Mouse (Mus musculus): ENCODE measurements around the gene Hamp. TPM values are rescaled to one million over a fixed set of nuclear protein-coding genes. Genes with fewer than 3 reads are reported as not detected.
"Not testable (repeated sequence)": the region's sequence is repeated elsewhere in the genome, so short reads cannot be mapped to it uniquely, and the experiment has no call there.

Gene Hamp
- total RNA-seq, 2 experiments from 2014 or later = not detected

DNA sequence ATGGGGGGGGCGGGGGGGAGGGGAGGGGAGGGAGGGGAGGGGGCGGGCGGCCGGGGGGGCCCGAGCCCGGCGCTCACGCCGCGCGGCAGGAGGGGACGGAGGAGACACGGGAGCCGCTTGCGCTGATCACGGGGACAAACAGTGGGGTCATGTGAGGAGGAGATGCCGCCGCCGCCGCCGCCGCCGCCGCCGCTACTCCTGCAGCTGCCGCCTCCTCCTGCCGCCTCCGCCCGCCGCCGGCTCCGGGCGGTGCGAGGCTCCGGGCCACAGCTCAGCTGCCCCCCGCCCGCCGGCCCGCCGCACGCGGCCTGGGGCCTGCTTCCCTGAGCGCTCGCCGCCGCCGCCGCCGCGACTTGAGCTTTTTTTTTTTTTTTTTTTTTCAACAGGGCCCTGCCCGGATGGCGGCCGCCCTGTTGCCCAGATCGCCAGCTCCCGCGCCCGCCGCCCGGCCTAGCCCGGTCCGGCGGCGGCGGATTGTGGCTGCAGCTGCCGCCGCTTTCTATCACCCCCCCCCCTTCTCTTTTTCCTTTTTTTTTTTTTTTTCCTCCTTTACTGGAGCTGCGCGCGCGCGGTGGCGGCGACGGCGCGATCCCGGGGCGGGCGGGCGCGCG is 13.0 kb upstream of the Hamp start, which contains the start of gene Usf2:
TSS of gene Usf2 (minus strand) at position 48 of the 611 bp plus-strand sequence.
- ATAC-seq (replicated peaks; ENCODE audit: poor library complexity) = peak; percentile 45

DNA sequence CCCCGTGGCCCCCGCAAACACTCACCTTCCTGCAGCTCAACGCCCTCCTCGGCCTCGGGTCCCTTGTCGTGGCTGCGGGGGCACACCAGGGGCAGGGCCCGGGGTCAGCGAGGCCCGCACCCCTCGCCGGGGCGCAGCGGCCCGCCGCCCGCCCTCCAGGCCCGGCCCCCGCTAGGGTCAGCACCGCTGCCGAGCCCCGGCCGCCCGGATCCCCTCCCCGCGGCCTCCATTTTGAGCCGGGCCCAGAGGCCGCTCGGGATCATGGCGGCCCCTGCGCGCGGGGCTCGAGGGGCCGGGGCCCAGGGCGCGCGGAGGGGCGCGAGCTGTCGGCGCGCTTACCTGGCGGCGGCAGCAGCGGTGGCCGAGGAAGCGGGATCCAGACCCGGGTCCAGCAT is 12.5 kb upstream of the Hamp start:
- ATAC-seq (replicated peaks; ENCODE audit: poor library complexity) = no peak

DNA sequence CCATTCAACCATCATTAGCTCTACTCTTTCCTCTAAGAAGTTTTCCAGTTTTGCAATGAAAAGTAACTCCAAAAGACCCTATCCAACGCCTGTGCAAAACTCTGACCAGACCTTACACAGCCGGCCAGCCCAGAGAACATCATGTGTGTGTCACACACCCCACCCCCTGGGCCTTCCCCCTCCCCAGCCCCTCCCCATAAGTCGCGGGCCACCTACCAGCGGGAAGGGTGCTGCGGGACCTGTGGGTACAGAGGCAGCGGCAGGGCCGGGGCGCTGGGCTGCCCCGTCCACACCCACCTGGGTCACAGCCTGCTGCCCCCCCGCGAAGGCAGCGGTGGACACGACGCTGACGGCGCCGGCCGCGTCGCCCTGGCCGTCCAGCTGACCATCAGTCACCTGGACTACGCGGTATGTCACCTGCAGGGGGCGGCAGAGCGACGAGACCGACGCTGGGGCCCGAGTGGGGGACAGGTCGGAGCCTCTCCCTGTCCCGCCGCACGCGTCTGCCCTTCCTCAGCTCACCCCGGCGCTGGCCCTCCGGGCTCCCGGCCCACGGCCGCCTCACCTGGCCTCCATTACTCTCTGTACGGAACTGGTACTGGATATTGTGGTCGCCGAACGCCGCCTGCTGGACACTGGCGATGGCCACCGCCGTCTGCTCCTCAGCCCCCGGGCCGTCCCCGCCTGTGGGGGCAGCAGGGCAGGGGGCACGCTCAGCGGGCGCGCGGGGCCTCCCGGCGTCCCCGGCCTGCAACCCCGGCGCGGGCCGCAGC is 11.9 kb upstream of the Hamp start:
- peak; percentile 69 for ATAC-seq (replicated peaks; ENCODE audit: poor library complexity)

DNA sequence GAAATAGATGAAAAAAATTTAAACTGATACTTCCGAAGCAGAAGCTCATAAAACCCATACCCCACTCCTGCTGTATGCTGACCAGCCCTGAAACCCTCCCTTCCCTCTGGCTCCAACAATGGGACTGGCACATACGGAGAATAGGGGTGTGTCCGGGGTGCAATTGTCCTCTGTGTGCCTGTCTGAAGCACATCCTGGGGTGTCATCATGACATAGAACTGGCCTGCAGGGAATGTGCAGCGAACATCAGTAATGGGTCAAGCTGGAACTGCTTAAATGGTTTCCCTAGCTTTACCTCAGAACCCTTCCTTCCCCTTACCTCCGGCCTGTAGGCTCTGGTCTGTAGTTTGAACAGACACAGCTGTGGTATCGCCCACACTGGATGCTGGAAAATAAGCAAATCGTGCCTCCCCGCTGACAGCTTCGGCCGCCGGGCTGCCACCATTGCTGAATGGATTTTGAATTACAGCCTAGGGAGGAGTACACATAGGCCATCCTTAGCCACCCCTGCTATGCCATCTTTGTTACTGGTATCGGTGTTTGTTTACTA is 11.2 kb upstream of the Hamp start:
- no peak for ATAC-seq (replicated peaks; ENCODE audit: poor library complexity)

DNA sequence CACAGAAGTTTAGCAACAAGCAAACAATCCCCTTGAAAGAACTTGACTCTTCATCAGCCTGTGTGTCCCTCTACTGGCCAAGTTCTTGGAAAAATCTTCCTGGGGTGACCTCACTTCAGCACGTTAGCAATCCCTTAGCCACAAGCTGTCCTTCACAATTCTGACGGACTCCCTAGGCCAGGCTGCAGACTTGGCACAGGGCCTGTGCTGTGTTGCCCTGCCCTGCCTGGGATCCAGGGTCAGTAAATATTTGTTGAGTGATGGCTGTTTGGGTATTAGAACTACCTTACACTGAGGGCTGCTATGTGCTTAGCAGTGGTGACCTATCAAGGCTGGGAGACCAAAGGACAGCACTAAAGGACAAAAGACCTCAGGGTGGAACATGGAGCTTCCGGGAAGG is 10.2 kb upstream of the Hamp start:
- no peak for ATAC-seq (replicated peaks; ENCODE audit: poor library complexity)

DNA sequence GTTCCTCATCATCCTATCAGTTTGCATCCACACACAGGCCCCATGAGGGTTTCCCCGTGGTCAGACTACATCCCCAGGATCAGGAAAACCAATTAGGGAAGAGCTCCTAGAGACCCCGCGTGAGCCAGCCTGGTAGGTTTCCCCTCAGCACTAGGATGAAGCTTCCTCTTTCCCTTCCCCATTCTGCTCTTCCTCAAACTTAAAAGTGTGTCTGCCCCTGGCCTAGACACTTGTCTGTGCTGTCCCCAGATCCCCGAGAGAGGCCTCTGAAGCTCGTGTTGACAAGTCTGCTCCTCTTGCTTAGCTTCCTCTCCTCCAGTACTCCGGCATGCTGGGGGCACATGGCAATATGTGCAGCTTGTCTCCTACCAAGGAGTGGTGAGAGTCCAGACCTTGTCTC is 9.6 kb upstream of the Hamp start:
- peak; percentile 47 for ATAC-seq (replicated peaks; ENCODE audit: poor library complexity)

DNA sequence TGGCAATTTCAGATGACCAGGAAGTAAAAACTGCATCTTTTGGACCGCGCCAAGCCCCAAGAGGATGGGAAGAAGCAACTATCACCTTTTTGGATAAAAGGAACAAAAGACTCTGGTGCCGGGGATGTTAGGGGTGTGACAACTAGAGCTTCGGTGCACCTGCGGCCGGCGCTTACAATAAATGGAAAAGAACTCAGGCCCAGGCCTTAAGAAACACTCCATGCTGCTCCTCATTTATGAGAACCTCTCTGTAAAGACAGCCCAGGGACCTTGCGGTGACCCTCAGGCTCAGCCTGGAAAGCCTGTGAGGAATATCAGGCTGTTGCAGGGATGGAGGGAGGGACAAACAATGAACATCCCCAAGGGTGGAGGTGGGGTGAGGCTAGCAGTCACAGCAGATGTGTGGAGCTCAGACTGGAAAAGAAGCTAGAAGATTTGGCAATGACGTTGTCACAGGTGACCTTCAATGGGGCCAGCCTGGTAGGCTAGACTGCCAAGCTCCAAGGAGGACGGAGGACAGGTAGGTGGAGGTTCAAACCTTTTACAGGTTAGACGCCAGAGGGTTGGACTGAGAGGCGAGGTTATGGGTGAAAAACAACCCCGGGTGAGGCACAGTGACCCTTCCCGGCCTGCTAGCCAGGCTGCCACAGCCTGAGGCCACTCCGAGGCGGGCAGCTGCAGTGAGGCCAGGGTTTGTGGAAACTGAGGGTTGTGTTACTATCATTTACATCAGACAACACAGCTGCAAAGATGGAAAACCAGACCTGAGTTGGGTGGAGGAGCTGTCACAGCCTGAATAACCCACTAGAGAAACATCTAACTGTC is 8.8 kb upstream of the Hamp start:
- no peak for ATAC-seq (replicated peaks; ENCODE audit: poor library complexity)

DNA sequence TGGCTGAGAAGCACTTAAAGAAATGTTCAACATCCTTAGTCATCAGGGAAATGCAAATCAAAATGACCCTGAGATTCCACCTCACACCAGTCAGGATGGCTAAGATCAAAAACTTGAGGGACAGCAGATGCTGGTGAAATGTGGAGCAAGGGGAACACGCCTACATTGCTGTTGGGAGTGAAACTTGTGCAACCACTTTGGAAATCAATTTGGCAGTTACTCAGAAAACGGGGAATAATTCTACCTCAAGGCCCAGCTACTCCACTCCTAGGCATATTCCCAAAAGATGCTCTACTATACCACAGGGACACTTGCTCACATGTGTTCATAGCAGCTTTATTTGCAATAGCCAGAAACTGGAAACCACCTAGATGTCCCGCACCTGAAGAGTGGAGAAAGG is 6.1 kb upstream of the Hamp start:
- not testable (repeated sequence) for ATAC-seq (replicated peaks; ENCODE audit: poor library complexity)

DNA sequence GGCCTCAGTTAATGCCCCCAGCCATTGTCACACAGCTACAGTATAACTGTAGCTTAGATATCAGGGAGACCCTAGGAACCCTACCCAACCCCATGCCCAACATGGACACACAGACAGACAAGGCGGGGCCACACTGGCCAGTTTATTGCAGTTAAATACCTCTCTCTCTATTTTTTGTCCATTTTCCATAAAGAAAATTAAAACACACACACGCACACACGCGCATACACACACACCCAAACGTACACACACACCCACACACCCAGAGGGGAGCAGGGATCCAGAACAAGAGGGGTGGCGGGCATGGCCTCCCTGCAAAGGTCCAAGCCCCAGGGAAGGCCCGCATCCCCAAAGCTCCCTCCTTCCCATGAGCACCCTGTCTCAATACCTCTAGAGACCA is 2.0 kb upstream of the Hamp start:
- ATAC-seq (replicated peaks; ENCODE audit: poor library complexity) = no peak

DNA sequence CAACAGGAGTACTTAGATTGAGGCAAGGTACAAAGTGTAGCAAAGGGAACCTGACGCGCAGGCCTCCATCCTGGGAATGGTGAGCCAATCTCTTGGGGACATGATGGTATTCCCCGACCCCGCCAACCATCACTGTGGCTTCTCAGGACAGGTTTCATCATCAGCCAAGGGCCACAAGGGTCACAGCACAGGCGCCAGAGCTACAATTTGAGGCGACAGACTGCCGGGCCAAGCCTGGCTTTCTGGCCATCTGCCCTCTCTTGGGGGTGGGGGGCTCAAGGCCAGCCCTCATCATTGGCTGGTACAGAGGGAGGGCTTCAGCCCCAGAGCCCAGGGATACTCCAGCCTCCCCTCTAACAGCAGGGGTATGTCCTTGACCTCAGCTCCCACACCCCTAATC is 1.6 kb upstream of the Hamp start:
- ATAC-seq (replicated peaks; ENCODE audit: poor library complexity) = not testable (repeated sequence)

DNA sequence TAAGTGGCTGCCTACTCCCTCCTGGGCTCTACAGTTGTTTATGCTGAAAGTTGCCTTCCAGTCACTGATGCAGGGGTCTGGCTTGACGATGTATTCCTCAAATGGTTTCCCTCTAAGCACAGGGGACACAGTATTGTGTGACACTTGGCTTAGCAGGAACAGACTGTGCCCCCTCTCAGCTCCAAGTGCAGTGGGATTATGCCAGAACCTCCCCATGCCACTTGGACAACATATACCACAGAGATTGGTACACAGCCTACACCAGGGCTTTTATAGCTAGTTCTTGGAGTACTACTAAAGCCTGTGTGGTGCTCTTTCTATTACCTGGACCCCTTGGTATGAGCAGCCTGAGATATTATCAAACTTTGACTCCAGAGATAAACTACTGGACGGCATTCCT is 874 bp upstream of the Hamp start:
- not testable (repeated sequence) for ATAC-seq (replicated peaks; ENCODE audit: poor library complexity)

DNA sequence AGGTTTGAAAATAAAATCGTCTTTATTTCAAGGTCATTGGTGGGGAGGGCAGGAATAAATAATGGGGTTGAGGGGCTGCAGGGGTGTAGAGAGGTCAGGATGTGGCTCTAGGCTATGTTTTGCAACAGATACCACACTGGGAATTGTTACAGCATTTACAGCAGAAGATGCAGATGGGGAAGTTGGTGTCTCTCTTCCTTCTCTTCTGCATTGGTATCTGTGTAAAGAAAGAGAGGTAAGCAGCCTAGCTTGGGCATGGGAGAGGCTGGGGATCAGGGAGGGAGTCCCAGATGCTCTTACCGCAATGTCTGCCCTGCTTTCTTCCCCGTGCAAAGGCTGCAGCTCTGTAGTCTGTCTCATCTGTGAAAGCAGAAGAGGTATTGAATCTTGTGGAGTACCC is 1.5 kb downstream of the Hamp start:
- ATAC-seq (replicated peaks; ENCODE audit: poor library complexity) = peak; percentile 87

DNA sequence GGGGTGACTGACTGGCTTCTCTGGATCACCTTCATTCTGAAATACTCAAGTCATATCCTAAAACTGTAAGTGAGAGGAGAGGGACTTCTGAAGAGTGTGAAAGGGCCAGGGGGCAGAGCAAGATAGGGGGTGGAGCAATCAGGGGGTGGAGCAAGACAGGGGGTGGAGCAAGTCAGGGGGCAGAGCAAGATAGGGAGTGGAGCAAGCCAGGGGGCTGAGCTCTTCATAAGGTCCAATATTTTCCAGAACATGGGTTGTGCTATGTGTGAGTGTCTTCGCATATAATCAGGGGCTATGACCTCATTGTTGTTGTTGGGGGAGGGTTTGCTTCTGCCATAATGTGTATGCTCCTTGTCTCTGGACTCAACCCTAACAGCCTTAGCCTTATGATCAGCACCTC is 3.8 kb downstream of the Hamp start:
- not testable (repeated sequence) for ATAC-seq (replicated peaks; ENCODE audit: poor library complexity)

DNA sequence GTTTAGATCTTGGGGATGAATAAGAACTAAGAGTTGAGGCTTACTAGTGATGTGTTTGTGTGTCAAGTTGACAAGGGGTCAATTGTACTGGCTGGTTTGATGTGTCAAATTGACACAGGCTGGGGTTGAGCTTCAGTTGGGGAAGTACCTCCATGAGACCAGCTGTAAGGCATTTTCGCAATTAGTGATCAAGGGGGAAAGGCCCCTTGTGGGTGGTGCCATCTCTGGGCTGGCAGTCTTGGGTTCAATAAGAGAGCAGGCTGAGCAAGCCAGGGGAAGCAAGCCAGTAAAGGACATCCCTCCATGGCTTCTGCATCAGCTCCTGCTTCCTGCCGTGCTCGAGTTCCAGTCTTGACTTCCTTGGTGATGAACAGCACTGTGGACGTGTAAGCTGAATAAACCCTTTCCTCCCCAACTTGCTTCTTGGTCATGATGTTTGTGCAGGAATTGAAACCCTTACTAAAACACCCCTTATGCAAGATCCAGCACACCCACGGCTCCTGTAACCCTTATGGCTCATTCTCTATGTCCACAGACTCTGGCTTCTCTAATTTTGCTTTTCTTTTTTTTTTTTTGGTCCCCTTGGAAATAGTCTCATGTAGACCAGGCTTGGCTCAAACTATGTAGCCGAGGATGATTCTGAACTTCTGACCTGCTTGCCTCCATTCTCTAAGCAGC is 8.3 kb downstream of the Hamp start:
- ATAC-seq (replicated peaks; ENCODE audit: poor library complexity) = peak; percentile 85

DNA sequence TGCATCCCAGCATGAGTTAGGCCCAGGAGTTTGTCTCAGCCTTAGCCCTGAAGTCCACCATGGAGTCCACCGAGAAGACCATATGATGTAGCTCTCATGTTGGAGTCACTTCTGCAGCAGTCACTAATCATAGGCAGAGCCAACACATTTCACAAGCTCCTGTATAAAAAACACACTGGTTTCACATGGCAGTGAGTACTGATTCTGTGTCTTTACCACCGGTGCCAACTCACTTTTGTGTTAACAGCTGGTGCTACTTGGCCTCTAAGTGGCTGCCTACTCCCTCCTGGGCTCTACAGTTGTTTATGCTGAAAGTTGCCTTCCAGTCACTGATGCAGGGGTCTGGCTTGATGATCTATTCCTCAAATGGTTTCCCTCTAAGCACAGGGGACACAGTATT is 19.3 kb downstream of the Hamp start, which contains the start of gene Hamp2:
TSS of gene Hamp2 (minus strand) at position 101 of the 400 bp plus-strand sequence.
- ATAC-seq (replicated peaks; ENCODE audit: poor library complexity) = not testable (repeated sequence)

DNA sequence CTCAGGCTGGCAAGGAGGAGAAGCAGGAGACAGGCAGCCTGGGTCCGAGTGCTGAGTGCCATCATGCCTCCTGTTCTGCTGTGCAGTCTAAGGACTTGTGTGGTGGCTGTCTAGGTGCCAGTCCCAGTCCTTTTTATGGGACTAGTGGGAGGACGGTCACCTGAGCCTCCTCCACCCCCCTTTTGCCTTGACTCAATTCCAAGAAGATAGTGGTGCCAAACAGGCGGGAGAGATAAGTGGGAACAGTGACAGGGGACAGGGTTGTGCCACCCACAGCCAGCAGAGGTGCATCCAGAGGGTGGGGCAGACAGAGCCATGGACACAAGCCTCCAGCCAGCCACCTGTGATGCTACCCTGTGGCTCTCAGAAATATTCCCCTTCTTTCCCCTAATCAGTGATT is 19.8 kb downstream of the Hamp start:
- no peak for ATAC-seq (replicated peaks; ENCODE audit: poor library complexity)

DNA sequence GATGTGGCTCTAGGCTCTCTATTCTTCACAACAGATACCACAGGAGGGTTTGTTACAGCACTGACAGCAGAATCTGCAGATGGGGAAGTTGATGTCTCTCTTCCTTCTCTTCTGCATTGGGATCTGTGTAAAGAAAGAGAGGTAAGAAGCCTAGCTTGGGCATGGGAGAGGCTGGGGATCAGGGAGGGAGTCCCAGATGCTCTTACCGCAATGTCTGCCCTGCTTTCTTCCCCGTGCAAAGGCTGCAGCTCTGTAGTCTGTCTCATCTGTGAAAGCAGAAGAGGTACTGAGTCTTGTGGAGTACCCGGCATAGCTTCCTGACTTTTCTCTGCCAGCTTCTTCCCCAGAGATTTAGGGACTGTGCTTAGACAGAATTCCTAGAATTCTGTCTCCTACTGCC is 21.3 kb downstream of the Hamp start:
- peak; percentile 56 for ATAC-seq (replicated peaks; ENCODE audit: poor library complexity)

DNA sequence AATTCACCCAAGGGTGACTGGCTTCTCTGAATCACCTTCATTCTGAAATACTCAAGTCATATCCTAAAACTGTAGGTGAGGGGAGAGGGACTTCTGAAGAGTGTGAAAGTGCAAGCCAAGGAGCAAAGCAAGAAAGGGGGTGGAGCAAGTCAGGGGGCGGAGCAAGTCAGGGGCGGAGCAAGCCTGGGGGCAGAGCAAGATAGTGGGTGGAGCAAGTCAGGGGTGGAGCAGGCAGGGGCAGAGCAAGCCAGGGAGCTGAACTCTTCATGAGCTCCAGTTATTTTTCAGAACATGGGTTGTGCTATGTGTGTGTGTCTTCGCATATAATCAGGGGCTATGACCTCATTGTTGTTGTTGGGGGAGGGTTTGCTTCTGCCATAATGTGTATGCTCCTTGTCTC is 23.6 kb downstream of the Hamp start:
- ATAC-seq (replicated peaks; ENCODE audit: poor library complexity) = peak; percentile 85

DNA sequence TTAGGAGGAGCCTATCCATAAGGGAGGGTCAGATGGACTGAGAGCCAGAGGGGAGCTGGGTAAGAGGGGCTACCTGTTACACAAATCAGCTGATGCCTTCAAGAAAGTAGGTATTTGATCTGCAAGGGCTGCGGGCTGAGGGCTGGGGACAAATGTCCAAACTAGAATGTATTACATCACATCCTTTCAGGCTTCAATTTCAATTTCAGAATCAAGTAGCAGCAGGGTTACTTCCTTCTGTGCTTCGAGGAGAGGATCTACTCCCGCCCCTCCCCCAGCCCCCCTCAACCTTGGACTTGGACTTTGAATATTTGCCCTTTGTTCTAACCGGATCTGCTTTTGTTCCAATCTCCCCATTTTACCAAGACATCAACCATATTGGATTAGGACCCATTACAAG is 26.6 kb downstream of the Hamp start:
- ATAC-seq (replicated peaks; ENCODE audit: poor library complexity) = peak; percentile 67

DNA sequence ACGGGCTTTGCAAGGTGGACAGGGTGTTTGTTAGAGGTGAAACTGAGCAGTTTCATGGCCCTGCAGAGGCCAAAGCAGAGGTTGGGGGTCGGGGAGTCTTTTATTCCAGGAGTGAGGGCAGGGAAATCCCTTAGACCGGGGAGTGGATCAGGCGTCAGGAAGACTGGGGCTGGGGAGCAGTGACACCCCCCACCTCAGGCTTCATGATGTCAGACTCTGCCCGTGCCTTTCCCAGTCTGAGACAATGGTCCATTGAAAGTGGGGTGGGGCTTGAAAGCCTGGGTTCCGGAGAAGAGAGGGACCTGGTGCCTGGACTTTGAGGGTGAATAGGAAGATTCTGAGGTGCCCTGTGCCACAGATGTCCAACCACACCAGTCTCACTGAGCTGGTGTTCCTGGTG is 27.1 kb downstream of the Hamp start:
- no peak for ATAC-seq (replicated peaks; ENCODE audit: poor library complexity)

DNA sequence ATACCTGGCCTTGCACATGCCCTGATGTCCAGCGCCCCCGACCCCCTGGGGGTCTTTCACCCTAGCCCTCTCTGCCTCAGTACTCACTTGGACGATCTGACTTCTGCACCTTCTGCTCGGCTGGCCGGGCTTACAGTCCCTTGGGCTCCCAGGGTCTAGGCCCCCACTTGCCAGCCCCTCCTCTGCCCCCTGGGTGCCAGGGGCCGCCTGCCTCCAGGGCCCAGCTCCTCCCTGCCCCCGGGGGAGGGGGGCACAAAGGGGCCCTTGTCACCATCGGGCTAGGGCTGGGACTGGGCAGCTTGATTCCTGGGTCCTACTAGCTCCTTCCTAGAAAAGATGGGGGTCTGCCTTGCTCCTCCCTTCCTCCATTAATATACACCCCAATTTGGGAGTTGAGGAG is 29.1 kb downstream of the Hamp start, which contains the start of gene Mag:
TSS of gene Mag (minus strand) at position 142 of the 400 bp plus-strand sequence.
- ATAC-seq (replicated peaks; ENCODE audit: poor library complexity) = no peak

Data from megakaryocyte progenitor cell, adult 5-6 weeks (primary cell).